Mouse (Mus musculus) urinary bladder, adult 18-20 months (tissue): ENCODE measurements at regions not wholly inside any gene's neighbourhood (a gene's known extent, or its start where the extent isn't known, plus 50 kb on each side); places are given as distances from the start of the nearest gene placed in this dataset.

Experiments used
- DNase-seq, 2 experiments: peaks; one replicate each; pipeline ENCODE4 v3.0.0; 2022; ENCODE audit warnings: low spot score in 2 of 2, mixed read lengths in 2 of 2

DNA sequence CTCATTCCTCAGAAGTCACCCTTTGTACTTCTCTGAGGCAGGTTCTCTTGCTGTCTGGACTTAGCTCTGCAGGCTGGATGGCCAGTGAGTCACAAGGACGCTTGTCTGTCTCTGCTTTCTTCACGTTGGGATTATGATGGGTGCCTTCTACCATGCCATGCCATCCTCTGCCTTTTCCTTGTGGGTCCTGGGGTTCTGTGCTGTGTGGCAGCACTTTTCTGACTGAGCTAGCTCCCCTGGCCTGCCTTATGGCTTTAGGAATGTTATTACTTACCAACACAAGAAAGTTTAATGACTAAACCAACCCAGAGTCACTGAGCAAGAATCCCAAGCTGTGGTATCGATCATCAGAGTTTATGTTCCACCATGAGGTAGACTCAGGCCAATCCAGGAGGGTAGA lies 280.7 kb downstream of the Gm49356 start:
- DNase-seq: no peak

DNA sequence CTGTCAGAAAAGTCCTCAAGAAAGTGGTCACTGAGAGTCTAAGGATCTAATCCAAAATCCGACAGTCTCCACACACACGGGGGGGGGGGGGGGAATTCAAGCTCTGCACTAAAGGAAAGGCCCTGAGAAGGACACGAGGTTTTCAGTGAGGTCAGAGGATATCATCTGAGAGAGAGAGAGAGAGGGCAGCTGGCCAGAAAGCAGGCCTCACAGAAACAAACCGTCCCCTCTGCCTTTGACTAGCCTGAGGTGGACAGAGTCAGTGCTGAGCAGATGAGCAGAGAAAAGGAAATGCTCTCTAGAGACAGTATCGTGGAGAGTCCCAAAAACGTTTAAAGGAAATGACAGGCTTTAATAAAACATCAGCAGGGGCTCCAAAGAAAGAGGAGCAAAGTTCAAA lies 282.0 kb downstream of the Gm49356 start:
- DNase-seq: no peak

DNA sequence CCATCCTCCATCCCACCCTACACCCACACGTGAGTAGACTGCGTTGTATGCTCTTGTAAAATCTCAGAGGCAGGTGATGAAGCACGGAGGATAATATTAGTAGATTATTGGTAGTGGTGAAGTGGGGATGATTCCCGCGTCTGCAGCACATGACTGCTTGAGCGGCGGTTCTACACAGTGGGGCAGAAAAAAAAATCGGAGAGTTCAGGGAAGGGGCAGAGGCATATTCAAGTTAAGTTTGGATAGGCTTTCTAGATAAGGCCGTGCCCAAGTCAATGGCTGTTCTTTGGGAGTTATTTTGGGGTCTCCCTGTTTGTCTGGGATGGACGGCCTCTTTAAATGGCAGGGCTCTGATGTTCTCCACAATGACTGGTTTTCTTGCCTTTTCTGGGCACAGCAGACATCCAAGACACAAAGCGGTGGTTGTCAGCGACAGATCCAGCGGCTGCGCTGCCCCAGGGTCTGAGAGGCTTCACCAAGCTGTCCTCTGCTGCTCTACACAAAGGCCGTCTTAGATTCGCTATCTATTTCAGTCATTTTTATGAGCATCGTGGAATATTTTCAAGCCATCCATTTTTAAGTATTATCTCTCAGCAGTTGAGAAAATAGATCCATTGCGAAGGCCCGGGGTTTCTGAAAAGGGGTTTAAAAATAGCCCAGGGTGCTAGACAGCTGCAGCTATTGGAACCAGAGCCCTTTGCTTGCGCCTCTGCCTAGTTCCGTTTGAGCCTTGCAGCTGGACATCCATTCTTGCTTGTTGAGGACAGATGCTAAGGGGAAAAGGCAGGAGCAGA lies 284.6 kb downstream of the Gm49356 start:
- DNase-seq: no peak

DNA sequence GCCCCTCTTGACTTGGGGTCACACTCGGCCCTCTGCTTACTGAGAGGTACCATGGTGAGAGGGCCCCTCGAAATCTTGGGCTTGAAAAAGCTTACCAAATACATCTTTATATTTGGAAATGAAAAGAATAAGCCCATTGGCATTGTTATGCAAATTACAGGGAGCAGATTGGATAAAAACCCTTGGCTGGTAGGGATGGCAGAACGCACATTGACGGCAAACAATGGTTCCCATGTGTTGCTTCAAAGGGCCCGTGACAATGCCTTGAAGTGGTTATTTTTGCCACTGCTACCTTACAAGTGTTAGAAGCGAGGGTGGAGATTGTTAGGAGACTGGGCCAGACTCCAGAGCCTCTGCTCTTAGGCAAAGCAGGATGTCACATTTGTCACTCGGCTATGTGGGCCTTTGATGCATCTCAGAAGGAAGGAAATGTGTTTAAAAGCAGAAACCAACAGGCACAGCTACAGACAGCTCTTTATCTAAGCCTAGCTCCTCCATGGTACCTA lies 285.2 kb downstream of the Gm49356 start:
- DNase-seq: no peak

DNA sequence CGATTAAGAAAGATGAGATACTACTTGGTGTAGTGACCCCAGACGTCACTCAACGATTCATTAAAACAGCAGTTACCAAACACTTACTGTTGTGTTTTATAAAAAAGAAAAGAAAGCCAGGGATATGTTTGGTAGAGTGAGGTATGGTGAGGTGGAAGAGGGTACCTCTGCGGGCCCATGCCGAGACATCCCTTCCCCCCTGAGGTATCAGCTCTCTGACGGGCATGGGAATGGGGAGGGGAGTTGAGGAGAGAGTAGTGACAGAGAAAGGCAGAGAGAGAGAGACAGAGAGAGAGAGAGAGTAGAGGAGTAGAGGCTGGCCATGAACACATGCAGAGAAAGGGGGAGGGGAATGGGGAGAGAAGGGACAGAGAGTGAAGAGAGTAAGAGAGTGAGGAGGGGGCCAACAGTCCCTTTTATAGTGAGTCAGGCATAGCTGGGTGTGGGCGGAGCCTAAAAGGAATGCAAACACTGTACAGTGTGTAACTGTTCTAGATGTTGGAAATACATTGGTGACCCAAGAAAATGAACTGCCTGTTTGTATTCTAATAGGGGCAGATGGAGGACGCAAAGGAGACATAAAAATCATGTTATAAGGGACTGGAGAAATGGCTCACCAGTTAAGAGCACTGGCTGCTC lies 285.9 kb downstream of the Gm49356 start:
- DNase-seq: no peak

DNA sequence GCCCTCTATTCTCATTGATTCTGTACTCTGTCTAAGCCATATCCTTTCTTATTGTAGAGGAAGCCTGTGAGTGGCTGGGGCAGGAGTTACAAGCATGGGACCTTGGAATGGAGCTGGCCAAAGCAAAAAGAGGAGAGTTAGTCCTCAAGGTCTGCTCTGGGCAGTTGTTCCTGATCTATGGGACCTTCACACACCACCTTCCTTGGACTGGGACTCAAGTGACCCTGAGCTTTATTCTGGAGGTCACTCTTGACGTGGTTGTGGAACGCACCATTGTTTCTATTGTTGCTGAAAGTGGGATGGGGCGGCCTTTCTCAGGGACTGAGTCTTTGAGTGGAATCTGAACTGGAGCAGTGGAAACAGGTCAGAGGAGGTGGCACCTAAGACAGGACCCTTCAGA lies 291.0 kb downstream of the Gm49356 start:
- no peak for DNase-seq

DNA sequence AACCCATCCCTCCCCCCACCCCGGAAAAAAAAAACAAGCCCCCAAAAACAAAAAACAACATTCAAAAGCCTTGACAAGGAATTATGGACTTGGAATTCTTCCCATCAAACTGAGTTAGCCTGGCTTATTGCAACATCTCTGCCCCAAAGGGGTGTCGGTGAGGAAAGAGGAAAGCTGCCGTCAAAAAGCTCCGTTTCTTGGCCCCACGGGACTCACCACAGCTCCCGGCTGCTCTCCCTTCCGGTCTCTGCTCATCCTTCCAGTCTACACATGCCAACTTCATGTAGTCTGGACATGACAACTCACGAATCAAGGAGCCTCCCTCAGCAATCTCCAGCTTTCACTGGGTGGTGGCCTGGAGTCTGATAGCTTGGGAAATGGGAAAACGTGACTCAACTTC lies 295.4 kb downstream of the Gm49356 start:
- no peak for DNase-seq

DNA sequence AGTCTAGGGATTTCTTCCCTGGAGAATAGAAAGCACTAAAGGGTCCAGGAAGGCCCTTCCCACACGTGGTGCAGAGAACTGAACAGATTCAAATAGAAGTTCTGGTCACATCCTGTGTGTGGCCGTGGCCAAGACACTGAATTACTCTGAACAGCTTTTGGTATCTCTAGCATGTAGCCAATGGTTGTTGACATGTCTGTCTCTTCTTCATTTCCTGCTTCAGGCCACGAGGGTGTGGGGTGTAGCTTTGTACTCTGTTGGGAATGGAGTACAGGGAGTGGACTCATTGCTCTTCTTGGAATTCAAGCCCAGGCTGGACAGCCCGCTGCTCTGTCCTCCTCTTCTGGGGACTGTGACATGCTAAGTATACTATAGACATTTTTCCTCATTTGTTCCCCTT lies 298.5 kb downstream of the Gm49356 start:
- no peak for DNase-seq

DNA sequence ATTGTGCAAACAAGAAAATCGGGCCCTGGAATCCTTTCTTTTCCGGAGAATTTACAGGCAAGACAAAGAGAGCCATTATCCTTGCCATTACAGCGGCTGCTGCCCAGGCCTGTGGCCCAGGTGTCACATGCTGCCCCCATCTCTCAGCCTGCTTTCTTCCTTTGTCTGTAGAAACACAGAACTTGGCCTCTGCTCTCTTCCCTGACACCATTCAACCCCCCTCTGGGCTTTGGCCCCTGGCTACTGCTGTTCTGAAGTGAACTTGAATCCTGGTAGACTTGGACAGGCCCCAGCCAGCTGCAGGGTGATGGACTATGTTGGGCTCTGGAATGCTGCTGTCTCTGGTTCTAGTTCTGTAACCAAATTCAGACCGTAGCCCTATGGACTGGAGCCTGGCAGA lies 299.3 kb downstream of the Gm49356 start:
- no peak for DNase-seq

DNA sequence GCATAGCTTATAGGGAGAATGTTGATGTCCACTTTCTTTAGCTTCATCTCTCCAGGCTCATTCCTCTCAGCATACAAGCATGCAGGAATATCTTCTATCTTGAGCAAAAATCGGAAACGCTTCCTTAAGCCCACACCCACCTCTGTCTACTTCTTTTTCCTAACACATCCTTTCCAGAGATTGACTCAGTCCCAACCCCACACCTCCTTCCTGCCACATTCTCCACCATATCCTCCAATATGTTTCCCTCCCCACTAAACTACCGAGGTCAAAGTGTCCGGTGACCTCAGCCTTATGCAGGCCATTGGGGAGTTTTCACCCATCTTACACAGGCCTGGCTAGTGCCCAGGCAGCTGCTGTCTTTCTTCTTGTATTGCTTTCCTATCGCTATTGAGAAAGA lies 301.4 kb downstream of the Gm49356 start:
- no peak for DNase-seq

DNA sequence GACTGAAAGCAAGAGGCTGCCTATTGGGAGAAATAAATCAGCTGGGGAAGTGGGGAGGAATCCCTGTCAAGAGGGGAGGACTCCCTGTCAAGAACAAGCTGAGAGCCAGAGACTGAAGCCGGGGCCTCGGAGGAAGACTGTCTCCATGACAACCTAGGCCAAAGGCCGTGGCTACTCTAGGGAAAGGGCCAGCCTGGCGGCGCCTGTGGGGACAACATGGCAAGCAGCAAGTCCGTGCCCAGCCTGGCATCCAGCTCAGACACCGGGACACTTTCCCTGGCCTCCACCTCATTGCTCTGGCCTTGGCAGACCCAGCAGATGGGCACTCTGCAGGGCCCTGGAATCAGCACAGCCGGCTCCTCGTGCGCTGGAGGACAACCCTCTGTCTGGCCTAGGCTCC lies 305.3 kb downstream of the Gm49356 start:
- DNase-seq: no peak

DNA sequence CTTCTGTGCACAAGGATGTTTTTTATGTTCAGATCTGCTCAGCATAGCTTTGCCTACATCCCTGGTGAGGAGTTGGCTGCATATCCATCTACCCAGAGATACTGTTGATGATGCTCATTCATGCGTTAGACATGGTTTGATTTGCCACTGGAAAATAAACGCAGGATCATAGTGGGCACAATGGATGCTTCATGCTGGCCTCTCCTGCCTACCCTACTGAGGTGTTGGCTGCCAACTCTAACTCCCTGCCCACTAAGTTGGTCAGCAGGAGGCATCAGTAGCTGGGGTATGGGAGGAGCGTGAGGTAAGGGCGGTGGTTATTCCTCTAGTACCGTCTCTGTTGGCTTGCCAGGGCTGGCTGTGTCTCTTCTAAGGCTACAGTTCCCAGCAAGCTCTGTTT lies 307.3 kb downstream of the Gm49356 start:
- DNase-seq: no peak

DNA sequence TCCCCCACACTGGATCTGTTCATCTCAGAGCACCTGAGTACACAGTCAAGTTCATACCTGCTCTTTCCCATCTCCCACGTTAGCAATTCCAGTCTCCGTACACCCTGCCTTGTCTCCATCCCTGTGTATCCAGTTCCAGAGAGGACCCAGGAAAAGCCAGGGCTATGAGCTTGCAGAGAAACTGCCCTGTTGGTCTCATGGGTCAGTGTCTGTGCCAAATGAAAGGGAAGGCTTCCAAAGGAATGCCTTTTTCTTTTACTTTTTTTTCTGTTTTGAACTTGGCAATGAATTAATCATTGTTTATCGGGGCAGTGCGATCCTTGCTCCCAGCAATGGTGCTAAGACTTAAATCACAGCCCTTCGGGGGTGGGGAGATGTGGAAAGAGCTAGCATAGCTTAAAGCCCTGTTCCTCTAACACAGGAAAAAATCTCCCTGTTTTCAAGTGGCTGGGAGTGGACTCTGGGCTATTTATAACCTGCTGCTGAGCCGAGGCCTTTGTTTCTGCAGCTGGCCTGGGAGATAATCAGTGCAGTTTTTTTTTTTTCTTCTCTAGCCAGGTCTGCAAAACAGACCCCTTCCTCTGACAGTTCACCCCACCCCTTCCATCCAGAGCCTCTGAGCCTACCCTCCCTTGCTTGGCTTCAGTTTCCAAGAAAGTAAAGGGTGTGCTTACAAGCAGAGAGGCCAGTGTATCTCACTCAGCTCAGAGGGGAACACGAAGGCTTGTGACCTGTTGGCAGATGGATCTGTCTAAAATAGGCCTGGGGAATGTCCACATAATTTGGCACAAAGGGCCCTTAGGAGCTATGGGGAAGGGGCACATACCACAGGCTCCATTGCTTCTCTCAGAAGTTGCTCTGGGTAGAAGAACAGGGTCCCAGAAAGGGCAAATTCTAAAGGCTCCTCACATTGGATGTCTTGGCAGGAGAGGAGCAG lies 308.6 kb downstream of the Gm49356 start:
- no peak for DNase-seq

DNA sequence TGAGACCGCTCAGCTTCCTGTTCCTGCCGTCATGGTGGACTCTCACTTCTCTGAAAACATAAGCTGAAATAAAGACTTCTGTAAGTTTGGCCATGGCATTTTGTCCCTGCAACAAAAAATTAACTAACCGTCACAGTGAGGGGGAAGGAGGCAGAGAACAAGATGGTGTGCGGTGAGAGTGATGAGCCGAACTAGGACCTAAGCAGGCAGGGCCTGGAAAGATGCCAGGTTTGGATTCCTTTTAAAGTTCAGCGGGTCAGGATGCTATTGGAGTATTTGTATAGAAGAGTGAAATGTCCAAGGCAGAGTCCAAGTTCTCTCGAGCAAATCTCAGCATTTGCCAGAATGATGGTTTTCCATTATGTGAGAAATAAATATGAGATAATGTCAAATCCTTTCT lies 312.3 kb downstream of the Gm49356 start:
- no peak for DNase-seq

DNA sequence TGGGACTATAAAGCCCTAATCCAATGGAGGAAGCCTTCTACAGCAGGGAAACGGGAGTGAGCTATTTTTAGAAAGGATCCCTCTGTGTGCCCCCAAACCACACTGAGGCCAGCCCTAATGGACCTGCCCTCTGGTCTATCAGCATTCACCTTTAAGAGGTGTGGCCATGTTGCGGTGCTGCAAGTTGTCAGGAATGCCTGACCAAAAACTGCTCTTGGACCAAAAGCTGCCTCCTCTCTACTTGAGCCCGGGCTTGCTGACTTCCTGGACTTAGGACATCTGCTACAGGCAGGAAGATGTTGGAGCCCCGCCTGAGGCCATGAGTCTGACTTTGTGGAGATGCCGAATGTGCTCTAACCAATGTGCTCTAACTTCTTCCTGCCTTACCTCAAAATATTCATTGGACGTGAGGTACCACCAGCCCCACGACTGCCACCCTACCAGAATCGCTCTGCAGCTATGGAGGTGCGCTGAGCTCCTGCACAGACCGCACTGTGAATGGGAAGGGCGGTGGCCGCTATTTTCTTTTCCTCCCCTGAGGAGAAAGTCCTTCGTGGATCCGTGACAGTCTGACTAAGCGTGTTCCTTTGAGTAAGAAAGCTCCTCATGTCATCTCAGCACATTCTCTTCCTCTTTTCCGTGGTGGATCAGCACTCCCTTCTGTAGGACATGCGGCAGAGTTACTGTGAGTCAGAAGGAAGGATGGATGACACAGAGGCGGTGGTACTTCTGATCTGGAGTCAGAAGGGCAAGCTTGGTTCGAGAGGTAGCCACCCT lies 313.0 kb downstream of the Gm49356 start:
- DNase-seq: no peak

DNA sequence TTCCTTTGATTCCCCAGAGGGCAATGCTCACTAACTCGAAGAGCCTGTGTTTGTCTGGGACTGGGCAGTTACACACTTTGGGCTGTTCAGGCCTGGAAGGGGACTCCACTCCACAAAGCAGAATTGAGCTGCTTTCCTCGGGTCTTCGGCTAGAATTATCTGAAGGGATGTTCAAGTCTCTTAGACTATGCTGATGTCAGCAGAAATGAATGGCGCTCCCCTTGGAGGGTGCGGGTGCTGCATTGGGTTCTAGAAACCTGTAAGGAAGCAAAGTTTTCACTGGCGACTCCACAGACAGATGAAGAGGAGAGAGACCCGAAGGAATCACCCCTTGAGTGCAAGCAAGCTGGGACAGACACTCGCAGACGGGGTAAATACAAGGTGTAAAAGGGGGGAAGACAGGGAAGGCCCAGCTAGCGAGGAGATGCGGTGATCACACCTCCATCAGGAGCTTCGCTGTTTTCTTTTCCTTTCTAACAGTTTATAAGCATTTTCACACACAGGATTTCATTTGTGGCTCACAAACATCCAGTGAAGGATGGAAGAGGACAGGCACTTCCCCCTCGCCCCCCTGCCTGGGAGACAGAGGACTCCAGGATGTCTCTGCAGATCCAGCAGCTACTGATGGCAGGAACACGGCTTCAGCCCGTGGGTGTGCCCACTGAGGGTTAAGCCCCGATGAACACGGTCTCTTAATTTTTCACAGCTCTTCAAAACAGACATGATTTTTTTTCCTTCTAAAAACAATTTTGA lies 314.2 kb downstream of the Gm49356 start:
- no peak for DNase-seq

DNA sequence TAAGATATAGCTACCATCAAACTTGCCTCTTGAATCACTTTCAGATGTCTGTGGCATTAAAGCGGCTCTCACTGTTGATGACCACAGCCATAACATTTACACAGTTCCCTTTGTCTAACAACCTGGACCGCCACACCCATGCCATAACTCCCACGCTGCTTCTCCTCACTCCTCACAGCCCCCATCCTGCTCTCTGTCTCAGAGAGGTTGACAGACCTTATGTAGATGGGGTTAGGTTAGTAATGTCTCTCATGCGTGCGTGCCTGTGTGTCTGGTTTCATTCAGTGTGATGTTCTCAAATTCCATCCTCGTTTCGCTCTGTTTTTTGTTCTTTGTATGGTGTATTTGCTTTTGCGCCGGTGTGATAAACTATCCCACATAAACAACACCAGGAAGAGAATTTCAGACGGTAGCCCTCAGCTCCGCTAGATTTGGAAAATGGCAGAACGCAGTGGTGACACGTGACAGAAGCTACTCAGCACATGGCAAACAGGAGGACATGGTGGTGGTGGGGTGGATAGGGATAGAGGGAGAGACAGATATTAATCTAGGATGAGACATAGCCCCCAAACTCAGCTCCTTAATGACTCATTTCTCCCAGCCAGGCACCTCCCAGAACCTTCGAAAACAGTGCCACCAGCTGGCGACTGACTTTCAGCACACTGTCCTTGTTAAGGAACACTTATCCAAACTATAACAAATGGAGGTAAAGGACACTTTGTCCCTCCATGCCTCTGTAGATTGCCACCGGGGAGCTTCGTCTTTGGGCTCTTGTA lies 314.9 kb downstream of the Gm49356 start:
- DNase-seq: no peak

DNA sequence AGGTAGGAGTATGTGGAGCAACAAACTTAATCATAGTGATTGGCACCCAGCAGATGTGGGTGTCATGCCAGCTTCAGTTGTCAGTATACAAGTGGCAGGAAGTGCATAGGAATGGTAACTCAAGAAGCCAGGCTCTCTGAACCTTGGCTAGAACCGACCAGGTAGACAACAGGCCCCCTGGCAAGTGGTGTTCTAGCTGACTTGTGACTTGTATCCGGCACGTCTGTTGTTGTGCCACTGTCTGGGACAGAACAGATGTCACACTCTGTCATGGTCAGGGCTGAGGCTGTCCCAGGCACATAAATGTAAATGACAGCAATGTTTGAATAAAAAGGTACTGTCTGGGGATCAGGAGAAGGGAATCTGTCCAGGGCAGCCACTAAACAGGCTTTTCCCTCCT lies 316.0 kb downstream of the Gm49356 start:
- DNase-seq: no peak

DNA sequence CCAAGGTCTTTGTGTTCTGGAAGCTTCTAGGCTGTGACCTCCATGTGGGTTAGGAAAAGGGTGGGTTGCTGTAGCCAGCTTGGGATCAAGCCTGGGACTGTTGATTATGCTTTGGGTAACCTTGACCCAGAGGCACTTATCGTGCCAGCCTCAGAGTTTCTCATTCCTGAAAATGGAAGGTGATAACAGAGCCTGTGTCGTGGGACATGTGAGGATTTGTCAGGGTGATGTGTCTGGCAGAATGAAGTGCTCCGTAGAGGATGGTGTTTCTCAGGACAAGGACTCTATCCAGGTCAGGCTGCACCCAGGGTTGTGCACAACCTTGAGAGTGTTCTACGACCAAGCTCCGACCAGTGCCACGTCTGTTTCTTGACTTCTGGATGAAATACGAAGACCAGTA lies 316.4 kb downstream of the Gm49356 start:
- no peak for DNase-seq

DNA sequence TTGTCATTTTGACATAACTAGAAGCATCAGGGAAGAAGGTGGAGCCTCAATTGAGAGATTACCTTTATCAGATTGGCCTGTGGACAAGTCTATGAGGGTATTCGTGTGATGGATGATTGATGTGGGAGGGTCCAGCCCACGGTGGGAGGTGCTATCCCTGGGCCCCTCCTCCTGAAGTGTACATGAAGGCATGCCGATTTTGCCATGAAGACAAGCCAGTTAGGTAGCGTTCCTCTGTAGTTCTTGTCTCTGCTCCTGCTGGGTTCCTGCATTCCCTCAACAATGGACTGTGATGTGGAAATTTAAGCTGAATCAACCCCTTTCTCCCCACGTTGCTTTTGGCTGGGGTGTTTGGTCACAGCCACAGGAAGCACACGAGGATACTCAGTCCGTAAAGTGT lies 317.5 kb downstream of the Gm49356 start:
- DNase-seq: no peak
